In the genomic region with DNA sequence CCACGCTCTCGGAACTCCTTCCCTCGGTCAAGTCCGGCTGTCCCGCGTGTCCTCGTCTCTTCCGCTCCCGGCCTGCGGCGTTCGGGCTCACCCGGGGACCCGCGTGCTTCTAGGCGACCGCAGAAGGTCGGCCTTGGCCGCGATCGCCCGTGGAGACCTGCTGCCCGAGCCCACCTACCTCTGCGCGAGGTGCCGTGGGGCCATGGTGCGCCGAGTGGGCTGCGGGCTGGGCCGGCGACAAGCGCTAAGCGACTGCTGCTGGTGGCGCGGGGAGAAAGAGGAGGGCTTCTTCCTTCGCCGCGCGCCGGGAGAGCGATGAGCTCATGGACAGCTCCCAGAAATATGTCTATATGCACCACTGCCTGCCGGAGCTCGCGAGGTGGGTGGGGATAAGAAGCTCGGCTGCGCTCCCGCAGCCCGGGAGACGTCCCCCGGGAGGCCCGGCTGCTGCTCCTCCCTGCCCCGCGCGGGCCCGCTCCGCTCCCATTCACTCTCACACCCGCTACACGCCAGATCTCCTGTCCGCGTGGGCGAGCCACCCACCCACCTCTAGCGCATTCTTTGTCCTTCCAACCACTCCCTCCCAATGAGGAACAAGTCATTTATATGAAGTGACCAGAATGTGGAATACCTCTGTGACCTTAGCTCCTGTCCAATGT, we compare ENCODE assay signal across 8 mouse cellular contexts. TPM values are rescaled to one million over a fixed set of nuclear protein-coding genes. Genes with fewer than 3 reads are reported as not detected.
DNase-seq lines count a peak whose midpoint lies in the region; ATAC-seq and TF ChIP-seq lines count a peak whose summit lies in the region.

A gene (minus strand): TSS at position 609 of the 659 bp plus-strand sequence.

- peaks cover 12% of the 10 kb centered on the region for H3K9me3 ChIP-seq in CH12.LX (replicated peaks; ENCODE audit: low read length)
- no peaks in the 10 kb centered on the region for H3K9me3 ChIP-seq in embryonic facial prominence, embryonic 13.5 days
- H3K9me3 ChIP-seq in liver, embryonic 14.5 days (ENCODE audit: control insufficient read depth, low read length), result no peaks in the 10 kb centered on the region

- H3K36me3 ChIP-seq in CH12.LX (replicated peaks in 1 of 2; ENCODE audit: control insufficient read depth in 1 of 2, insufficient read depth in 1 of 2, low read length in 1 of 2), result no peaks in the 10 kb centered on the region
- H3K36me3 ChIP-seq in embryonic facial prominence, embryonic 13.5 days, result no peaks in the 10 kb centered on the region
- no peaks in the 10 kb centered on the region for H3K36me3 ChIP-seq in liver, embryonic 14.5 days (replicated peaks; ENCODE audit: control insufficient read depth, insufficient read depth, low read depth)

- DNase-seq in CH12.LX (ENCODE audit: extremely low read depth), result no peak
- DNase-seq in adrenal gland, postnatal 10 days, result peak; percentile 80
- DNase-seq in heart, adult 8-10 months (ENCODE audit: low spot score), result no peak
- DNase-seq in kidney, postnatal 25 days, result peak; percentile 8 to 38
- no peak for DNase-seq in liver, embryonic 14.5 days (ENCODE audit: low read depth in 3 of 3, low spot score in 3 of 3)
- DNase-seq in ovary, postnatal 14 days (ENCODE audit: low spot score), result peak; percentile 10

- H3K4me3 ChIP-seq in CH12.LX (replicated peaks in 1 of 3; ENCODE audit: low read depth in 2 of 3, low read length in 2 of 3, poor library complexity in 1 of 3), result no peak within 1 kb of the TSS
- H3K4me3 ChIP-seq in embryonic facial prominence, embryonic 13.5 days, result peak within 1 kb of the TSS; percentile 62
- H3K4me3 ChIP-seq in liver, embryonic 14.5 days (ENCODE audit: insufficient read depth in 1 of 2, low read depth in 2 of 2, low read length in 2 of 2), result peak within 1 kb of the TSS; percentile 22 to 51; a peak in 3 of 4 replicates

- TF ChIP-seq RAD21 in CH12.LX (IDR thresholded peaks at IDR 0.05; ENCODE audit: low read depth, low read length), result no peak

- H3K9ac ChIP-seq in CH12.LX (ENCODE audit: insufficient read depth, low read depth), result no peak within 1 kb of the TSS
- peak within 1 kb of the TSS; percentile 70 for H3K9ac ChIP-seq in embryonic facial prominence, embryonic 13.5 days
- H3K9ac ChIP-seq in liver, embryonic 14.5 days (replicated peaks), result 0 out of 2 replicates have a peak within 1 kb of the TSS, but pooled peaks have one; percentile 40

- in situ Hi-C loops in CH12.LX (cut with MboI; ENCODE audit: low pct_ligation_motif_present, low pct_unique_long_range_greater_than_20kb, low sequenced_read_pairs), result no loop called here

- TF ChIP-seq EP300 in CH12.LX (IDR thresholded peaks at IDR 0.05; ENCODE audit: low read length), result no peak
- TF ChIP-seq EP300 in liver, embryonic 14.5 days (IDR thresholded peaks at IDR 0.05; ENCODE audit: low read depth), result no peak

- no peaks in the 10 kb centered on the region for H3K27me3 ChIP-seq in CH12.LX (replicated peaks)
- peaks cover 38% of the 10 kb centered on the region for H3K27me3 ChIP-seq in embryonic facial prominence, embryonic 13.5 days
- H3K27me3 ChIP-seq in liver, embryonic 14.5 days (ENCODE audit: control insufficient read depth, insufficient read depth, low read length), result peaks cover 28% of the 10 kb centered on the region

- no peaks in the 10 kb centered on the region for H3K79me2 ChIP-seq in CH12.LX (replicated peaks; ENCODE audit: control insufficient read depth, extremely low read depth, insufficient read depth, poor library complexity, severe bottlenecking)

- no peak within 1 kb of the TSS for H3K4me2 ChIP-seq in CH12.LX (ENCODE audit: insufficient read depth, low read depth, poor library complexity, severe bottlenecking)
- peak within 1 kb of the TSS; percentile 100 for H3K4me2 ChIP-seq in embryonic facial prominence, embryonic 13.5 days
- peak within 1 kb of the TSS; percentile 81 for H3K4me2 ChIP-seq in liver, embryonic 14.5 days (ENCODE audit: low read depth)

- under 1% methylated on average over 60 of the region's 62 CpGs for WGBS in embryonic facial prominence, embryonic 13.5 days
- WGBS in liver, embryonic 14.5 days (ENCODE audit: insufficient replicate concordance), result under 1% methylated on average over 60 of the region's 62 CpGs

- peak; percentile 52; the same call in 1 of the 2 replicates for ATAC-seq in embryonic facial prominence, embryonic 13.5 days (ENCODE audit: insufficient number of reproducible peaks, insufficient read depth, low FRiP score, low TSS enrichment, low read depth)
- ATAC-seq in liver, embryonic 14.5 days (ENCODE audit: insufficient read depth), result peak; percentile 47
- ATAC-seq in inflammation-experienced regulatory T-cells, adult 6 months, result no peak

- dilution Hi-C loops in CH12.LX (cut with MboI; ENCODE audit: extremely low pct_ligation_motif_present, extremely low pct_unique_long_range_greater_than_20kb, low sequenced_read_pairs), result no loop called here

- TF ChIP-seq POLR2A in CH12.LX (IDR thresholded peaks at IDR 0.05; ENCODE audit: low read depth, low read length), result no peak

- no peak within 1 kb of the TSS for H3K27ac ChIP-seq in CH12.LX (ENCODE audit: insufficient read depth, low read depth)
- no peak within 1 kb of the TSS for H3K27ac ChIP-seq in embryonic facial prominence, embryonic 13.5 days
- no peak within 1 kb of the TSS for H3K27ac ChIP-seq in liver, embryonic 14.5 days

- no peaks in the 10 kb centered on the region; a peak in 1 of 4 replicates for H3K4me1 ChIP-seq in CH12.LX (ENCODE audit: control insufficient read depth in 1 of 2, insufficient read depth in 2 of 2)
- H3K4me1 ChIP-seq in embryonic facial prominence, embryonic 13.5 days, result peaks cover 14% of the 10 kb centered on the region
- H3K4me1 ChIP-seq in liver, embryonic 14.5 days (replicated peaks; ENCODE audit: control insufficient read depth in 2 of 2, insufficient read depth in 2 of 2, low read length in 1 of 2), result no peaks in the 10 kb centered on the region

- TF ChIP-seq CTCF in CH12.LX (conservative IDR thresholded peaks at IDR 0.05 in 1 of 2, IDR thresholded peaks at IDR 0.05 in 1 of 2; ENCODE audit: low read depth in 2 of 2, low read length in 2 of 2), result no peak
- no peak for TF ChIP-seq CTCF in liver, embryonic 14.5 days (IDR thresholded peaks at IDR 0.05; ENCODE audit: low read depth)

TF ChIP-seq in CH12.LX, 34 proteins besides CTCF, POLR2A, EP300 and RAD21:
- TF ChIP-seq ZNF384 (IDR thresholded peaks at IDR 0.05; ENCODE audit: low read depth, low read length), result no peak
- no peak for TF ChIP-seq GABPA (IDR thresholded peaks at IDR 0.05; ENCODE audit: insufficient replicate concordance, low read depth, low read length)
- TF ChIP-seq ZC3H11A (IDR thresholded peaks at IDR 0.05; ENCODE audit: low read depth, low read length), result no peak
- no peak for TF ChIP-seq MAZ (IDR thresholded peaks at IDR 0.05; ENCODE audit: low read depth, low read length)
- TF ChIP-seq ELF1 (IDR thresholded peaks at IDR 0.05; ENCODE audit: low read depth, low read length), result no peak
- TF ChIP-seq HCFC1 (IDR thresholded peaks at IDR 0.05; ENCODE audit: low read depth, low read length), result no peak
- TF ChIP-seq ZMIZ1 (IDR thresholded peaks at IDR 0.05; ENCODE audit: low read depth, low read length), result no peak
- no peak for TF ChIP-seq MXI1 (IDR thresholded peaks at IDR 0.05; ENCODE audit: low read depth, low read length)
- no peak for TF ChIP-seq MYC (IDR thresholded peaks at IDR 0.05; ENCODE audit: low read depth, low read length)
- TF ChIP-seq USF2 (conservative IDR thresholded peaks at IDR 0.05; ENCODE audit: low read depth, low read length), result no peak

RNA-seq across cellular contexts. Expression of the gene that starts here (rescaled TPM):
- total RNA-seq in CH12.LX (2012; rRNA removed) (7.1 and 20.9 TPM in 2 replicates), CH12.LX (2014; rRNA removed) (3.9 and 4.3 TPM in 2 replicates)
- 10.3 and 12.2 TPM in 2 replicates for polyA plus RNA-seq in CH12.LX (2012; ENCODE audit: insufficient read length, low read depth)
- total RNA-seq in adrenal gland, postnatal 10 days (2021), result 10 to 100 TPM; 56.9 to 95.8 TPM
- polyA plus RNA-seq in embryonic facial prominence, embryonic 13.5 days (2015; fragmentation: Nextera tagmentation; extraction: Ambion mirVana), result 33.4 and 37.6 TPM in 2 replicates
- 100 to 1,000 TPM; 297 to 377 (median 334) TPM for total RNA-seq in heart, adult 8-10 months (2022)
- polyA plus RNA-seq in liver, embryonic 14.5 days (2012; rRNA removed), result 4.4 and 5.2 TPM in 2 replicates
- 4.8 and 5.5 TPM in 2 replicates for polyA plus RNA-seq in liver, embryonic 14.5 days (2014; fragmentation: Nextera tagmentation; extraction: Ambion mirVana)
- under 1 TPM in 2 of 3 experiments, not detected in 1; 0.41 to 0.54 TPM for polyA plus RNA-seq in inflammation-experienced regulatory T-cells, adult 6 months (2017; shearing (Covaris generic))

Comparison
In these comparisons a context has a peak if more than half of its experiments do, and no peak if none do; other contexts are left out.
1. DNase-seq: peak in adrenal gland, postnatal 10 days (single experiment), kidney, postnatal 25 days (2 of 2) and ovary, postnatal 14 days (single experiment); none in CH12.LX (single experiment), heart, adult 8-10 months (single experiment) and liver, embryonic 14.5 days (0 of 3).
2. H3K4me3 ChIP-seq: peak in embryonic facial prominence, embryonic 13.5 days (single experiment) and liver, embryonic 14.5 days (2 of 2); none in CH12.LX (0 of 3).